Mouse (Mus musculus) kidney, postnatal 4 days (tissue): Measurements from ENCODE around the gene Tnfsf18.

Experiments
- DNase-seq, 2 experiments: peaks; one replicate each; pipeline ENCODE4 v3.0.0; 2021; ENCODE audit warnings: mixed read lengths in 2 of 2

The Tnfsf18 gene

DNA sequence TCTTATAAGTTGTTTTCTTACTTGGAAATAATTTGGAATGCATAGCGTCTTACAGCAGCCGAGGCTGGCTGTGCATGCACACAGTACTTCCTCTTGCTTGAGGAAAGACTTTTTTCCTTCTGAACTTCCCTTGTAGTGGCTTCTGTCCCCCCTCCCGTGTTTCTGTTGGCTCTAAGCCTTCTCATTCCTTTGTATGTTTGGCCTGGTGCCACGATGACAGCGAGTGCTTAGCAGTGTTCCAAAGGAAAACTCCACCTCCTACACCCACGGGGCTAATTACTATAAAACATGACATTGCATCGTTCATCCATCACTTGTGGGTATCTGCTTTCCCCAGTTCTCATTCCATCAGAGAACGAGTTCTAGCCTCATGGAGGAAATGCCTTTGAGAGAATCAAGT, at the start of gene Tnfsf18:
Gene Tnfsf18 (plus strand): TSS at position 313 of the 400 bp plus-strand sequence.
- peak; percentile 84 to 88 for DNase-seq

DNA sequence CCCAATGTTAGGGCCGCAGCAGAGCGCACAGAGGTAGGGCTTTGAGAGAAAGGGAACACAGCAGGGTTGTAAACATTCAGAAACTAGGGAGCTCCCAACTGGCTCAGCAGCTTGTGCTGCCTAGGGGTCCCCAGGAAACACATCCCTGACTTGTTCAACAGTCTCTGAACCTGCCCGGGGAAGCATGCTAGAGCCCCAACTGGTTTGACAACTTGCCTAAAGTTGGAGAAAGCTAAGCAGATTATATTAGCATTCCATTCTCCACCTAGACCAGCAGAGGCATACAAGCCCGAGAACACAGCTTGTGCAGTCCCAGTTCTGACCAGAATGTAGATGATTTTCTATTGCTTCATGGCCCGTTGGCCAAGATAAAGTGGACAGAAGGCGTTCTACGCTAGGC, 49.6 kb upstream of the Tnfsf18 start:
- DNase-seq: peak; percentile 21 to 39

DNA sequence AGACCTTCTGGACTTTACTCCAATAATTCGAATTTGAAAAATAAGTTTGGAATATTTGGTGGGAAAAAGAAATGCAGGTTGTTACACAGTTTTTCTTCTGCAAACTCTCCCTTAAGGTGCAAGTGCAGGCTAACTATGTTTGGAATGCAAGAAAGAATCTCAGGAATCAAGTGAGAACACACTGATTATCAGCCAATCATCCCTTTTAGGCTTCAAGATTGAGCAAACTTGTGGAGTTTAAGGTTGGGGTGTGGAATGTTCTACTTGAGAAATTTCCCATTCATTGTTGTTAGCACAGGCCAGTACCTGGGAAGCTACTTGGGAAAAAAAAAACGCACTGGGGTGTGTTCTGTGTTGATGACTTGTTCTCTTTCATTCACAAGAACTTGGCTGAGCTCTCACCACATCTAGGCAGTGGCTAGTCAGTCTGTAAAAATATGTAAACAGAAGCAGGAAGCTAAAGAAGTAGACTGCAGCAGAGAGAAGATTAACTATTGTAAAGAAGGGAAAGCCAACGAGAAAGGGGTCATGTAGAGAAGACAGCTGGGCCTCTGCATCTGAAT, 42.7 kb upstream of the Tnfsf18 start:
- DNase-seq: no peak

DNA sequence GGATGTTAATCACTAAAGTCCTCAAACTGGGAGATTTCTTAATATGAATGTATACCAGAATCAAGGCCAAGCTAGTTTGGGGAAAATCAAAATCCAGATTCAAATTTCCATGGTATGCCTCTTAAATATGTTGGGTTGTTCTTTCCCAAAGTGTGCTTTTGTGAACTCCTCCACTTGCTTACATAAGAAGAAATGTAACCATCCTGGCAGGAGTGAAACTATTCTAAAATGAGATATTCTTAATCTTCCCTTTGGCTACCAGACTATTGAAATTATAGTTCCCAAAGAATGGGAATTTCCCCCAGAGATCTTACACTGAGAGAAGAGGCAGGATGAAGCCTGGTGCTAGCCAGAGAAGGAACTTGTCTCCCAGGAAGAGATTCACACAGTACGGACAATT, 42.2 kb upstream of the Tnfsf18 start:
- DNase-seq: no peak

GRCm38 (mm10) chr1:161463388-161464085, 30.9 kb upstream of the Tnfsf18 start:
- DNase-seq: peak; percentile 36 to 58

DNA sequence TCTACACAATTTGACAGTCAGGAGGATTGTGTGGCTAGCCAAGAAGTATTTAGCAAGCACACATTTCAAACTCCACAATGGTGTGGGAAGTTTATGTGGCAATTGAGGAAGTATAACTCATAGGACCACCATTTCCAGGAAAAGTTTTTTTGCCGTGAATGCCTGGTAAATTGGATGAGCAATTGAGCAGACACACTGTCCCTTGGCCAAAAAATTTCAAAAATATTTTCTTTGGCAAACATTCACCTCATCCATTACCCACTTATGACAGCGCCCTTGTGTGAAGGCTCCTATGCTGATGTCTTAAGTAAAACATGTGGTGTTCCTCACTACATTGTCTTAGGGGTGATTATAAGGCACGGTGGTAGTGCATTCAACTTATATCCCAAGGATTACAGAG, 17.2 kb upstream of the Tnfsf18 start:
- DNase-seq: no peak

DNA sequence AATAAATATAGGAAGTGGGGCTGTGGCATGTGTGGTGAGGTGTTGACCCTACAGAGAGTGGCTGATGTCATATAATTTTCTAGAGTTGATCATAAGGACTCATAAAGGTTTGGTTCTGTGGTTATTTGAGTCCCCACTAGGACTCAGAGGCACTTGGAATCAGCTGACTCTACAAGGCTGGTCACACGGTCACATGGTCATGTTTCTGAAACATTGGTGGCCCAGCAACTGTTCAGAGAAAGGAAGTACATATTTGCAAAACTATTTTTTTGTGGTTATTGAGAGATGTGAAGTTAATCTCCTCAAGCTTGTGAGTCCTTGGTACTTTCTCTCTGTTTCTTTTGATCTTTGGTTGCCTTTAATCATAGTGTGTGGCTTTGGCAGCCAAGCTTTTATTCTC, 14.6 kb upstream of the Tnfsf18 start:
- DNase-seq: no peak

GRCm38 (mm10) chr1:161482211-161482610, 12.2 kb upstream of the Tnfsf18 start:
- no peak for DNase-seq

DNA sequence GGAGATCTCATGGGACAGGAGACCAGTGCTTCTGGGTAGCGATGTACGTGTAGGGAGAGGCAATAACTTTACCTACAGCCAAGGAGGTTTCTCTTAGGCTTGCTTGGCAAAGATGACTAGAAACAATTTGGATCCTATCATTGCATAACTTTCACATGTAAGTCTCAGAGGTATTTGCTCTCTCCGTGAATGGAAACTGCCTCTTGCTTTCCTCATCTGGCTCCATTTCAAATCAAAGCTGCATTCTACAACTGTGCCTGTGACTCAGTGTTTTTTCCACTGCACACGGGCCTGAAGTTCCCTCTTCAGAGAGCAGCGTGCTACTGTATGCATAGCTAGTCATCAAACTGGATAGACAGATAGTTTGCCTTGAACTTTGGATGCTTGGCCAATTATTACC, 7.4 kb upstream of the Tnfsf18 start:
- no peak for DNase-seq

- DNase-seq: no peak
Observed at GRCm38 (mm10) chr1:161491766-161492165, 2.7 kb upstream of the Tnfsf18 start.

DNA sequence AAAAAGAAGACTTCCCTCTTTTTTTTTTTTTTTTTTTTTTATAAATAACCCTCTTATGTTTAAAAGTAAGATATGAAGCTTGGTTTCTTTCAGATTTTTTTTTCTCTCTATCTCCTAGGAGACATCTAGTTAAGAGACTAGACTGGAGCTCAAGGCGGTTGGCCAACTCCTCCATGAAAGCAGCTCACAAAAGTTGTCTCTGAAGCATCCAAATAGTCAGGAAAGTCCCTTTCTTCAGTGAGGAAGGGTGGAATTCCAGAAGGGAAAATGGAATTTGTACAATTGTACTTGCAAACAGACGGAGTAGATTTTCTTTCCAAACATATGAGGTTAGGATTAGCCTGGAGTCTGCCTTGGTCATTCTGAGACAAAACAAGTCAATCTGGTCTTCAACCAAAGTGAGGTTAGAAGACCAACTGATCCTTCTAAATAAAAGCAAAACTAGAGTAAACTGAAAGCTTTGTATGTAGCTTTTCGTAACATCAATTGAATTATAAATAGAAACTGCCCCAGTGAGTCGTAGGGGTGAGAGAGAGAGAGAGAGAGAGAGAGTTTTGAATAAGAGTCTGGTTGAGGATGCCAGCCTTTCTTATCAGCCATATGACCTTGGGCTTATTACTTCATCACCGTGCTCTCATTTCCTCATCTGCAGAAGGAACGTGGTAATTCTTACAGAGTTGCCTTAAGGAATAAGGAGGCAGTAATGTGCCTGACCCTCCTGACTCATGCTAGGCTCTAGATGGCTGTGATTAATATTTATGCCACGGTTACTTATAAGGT, 2.6 kb downstream of the Tnfsf18 start:
- no peak for DNase-seq

- DNase-seq: no peak
Observed at GRCm38 (mm10) chr1:161500114-161500810, 5.8 kb downstream of the Tnfsf18 start.

- DNase-seq: no peak
Observed at GRCm38 (mm10) chr1:161500811-161501146, 6.3 kb downstream of the Tnfsf18 start.

GRCm38 (mm10) chr1:161506317-161506716, 11.9 kb downstream of the Tnfsf18 start:
- DNase-seq: no peak

DNA sequence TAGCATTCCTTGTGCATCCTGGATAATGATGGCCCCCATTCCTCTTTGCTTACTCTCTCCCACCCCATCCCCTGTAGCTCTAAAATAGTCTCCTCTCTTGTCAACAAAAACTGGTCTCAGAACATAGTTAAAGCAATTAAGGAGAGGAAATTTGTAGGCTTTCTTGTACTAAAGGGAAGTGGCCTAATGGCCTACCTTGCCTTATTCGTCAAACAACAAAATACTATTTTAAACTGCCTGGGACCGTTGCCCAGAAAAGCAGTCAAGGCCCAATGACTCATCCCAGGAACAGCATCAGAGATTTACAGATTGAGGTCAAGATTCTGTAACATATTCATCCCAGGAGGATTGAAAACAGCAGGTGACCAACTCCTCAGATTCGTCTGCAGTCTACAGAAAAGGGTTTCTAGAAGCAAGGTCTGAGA, 13.2 kb downstream of the Tnfsf18 start:
- DNase-seq: peak; percentile 53 to 62

GRCm38 (mm10) chr1:161517355-161517754, 22.9 kb downstream of the Tnfsf18 start:
- no peak for DNase-seq

DNA sequence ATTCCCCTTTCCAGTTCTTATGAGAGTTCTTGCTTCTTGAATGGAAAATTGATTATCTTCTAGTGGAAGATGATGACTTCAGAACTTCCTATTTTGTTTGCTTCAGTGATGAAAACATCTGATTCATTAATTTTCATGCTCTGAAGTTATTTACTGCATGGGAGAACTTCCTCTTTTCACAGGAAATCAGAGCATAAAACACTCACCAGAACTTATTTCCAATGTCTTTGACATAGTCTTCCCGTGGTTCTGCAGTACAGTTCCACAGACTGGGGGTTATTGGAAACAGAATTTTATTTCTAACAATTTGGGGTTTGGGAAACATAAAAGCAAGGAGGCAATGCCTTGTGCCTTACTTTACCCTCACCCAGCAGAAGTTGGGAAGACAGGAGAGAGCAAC, 25.8 kb downstream of the Tnfsf18 start:
- DNase-seq: no peak

DNA sequence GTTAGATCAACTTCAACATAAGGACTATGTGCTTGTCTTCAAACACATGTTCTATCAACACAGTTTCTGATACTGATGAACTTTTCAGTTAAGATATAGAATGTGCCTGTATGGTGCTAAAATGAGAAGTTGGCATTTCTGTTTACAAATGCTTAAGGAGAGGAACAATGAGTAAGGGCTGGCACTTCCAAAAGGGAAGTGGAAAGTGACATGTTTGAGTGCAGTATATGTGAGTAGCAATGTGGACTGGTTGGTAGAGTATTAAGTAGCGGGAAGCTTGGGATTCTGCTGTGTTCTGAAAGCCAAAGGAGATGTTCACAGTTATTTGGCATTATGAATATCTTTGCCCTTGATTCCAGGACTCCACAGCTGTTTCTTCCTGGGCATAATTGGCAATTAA, 33.7 kb downstream of the Tnfsf18 start:
- DNase-seq: no peak

- DNase-seq: no peak
Observed at GRCm38 (mm10) chr1:161550596-161551095, 56.2 kb downstream of the Tnfsf18 start.

- no peak for DNase-seq
Observed at GRCm38 (mm10) chr1:161552098-161552497, 57.6 kb downstream of the Tnfsf18 start.
